In genomic region chr2:120244679-120245420, GRCm38 (mm10) we compare ENCODE assay signal across 8 mouse cellular contexts. TPM values are rescaled to one million over a fixed set of nuclear protein-coding genes. Genes with fewer than 3 reads are reported as not detected.
DNase-seq lines count a peak whose midpoint lies in the region; ATAC-seq lines count a peak whose summit lies in the region.

TSS of gene Pla2g4e (minus strand) at chr2:120245335.

- H3K4me3 ChIP-seq in brown adipose tissue, adult 24 weeks (ENCODE audit: insufficient read depth, low read depth, low read length), result peak within 1 kb of the TSS; percentile 38; the same call in 1 of the 2 replicates
- H3K4me3 ChIP-seq in forebrain, embryonic 11.5 days (ENCODE audit: low read depth, low read length), result peak within 1 kb of the TSS; percentile 35
- H3K4me3 ChIP-seq in limb, embryonic 13.5 days, result peak within 1 kb of the TSS; percentile 45

- no peak for ATAC-seq in forebrain, embryonic 11.5 days (replicated peaks; ENCODE audit: low FRiP score)
- peak; percentile 79 for ATAC-seq in limb, embryonic 13.5 days (ENCODE audit: low FRiP score, low read depth)
- no peak for ATAC-seq in erythroid progenitor cell, adult 5-6 weeks (replicated peaks; ENCODE audit: low FRiP score, poor library complexity, severe bottlenecking)

- H3K27me3 ChIP-seq in forebrain, embryonic 11.5 days (ENCODE audit: control insufficient read depth, insufficient read depth, low read length), result peaks cover 5% of the 10 kb centered on the region; the same call in 1 of the 2 replicates
- H3K27me3 ChIP-seq in limb, embryonic 13.5 days, result peaks cover 37% of the 10 kb centered on the region

- H3K9me3 ChIP-seq in forebrain, embryonic 11.5 days (ENCODE audit: control insufficient read depth, low read length), result no peaks in the 10 kb centered on the region
- H3K9me3 ChIP-seq in limb, embryonic 13.5 days, result no peaks in the 10 kb centered on the region

- intact Hi-C loops in heart, postnatal 36 days (cut with DNase I), result loop anchor here (5.0 kb wide), 1 partner anchor 68 kb away; no protein-coding TSS in a partner anchor

- H3K36me3 ChIP-seq in forebrain, embryonic 11.5 days (ENCODE audit: control insufficient read depth, insufficient read depth, low read length), result no peaks in the 10 kb centered on the region
- no peaks in the 10 kb centered on the region for H3K36me3 ChIP-seq in limb, embryonic 13.5 days

- 6% methylated on average over 27 of the region's 27 CpGs for WGBS in forebrain, embryonic 11.5 days
- WGBS in limb, embryonic 13.5 days, result 5% methylated on average over 27 of the region's 27 CpGs

- peak within 1 kb of the TSS; percentile 50 for H3K9ac ChIP-seq in forebrain, embryonic 11.5 days (ENCODE audit: low read length)
- H3K9ac ChIP-seq in limb, embryonic 13.5 days, result peak within 1 kb of the TSS; percentile 43; the same call in 1 of the 2 replicates

- H3K4me2 ChIP-seq in forebrain, embryonic 11.5 days (ENCODE audit: low read depth, low read length, severe bottlenecking), result peak within 1 kb of the TSS; percentile 66
- peak within 1 kb of the TSS; percentile 77 for H3K4me2 ChIP-seq in limb, embryonic 13.5 days (replicated peaks)

- H3K27ac ChIP-seq in brown adipose tissue, adult 24 weeks (replicated peaks; ENCODE audit: low read depth, low read length), result no peak within 1 kb of the TSS
- H3K27ac ChIP-seq in forebrain, embryonic 11.5 days (ENCODE audit: low read depth, low read length), result no peak within 1 kb of the TSS
- H3K27ac ChIP-seq in limb, embryonic 13.5 days, result no peak within 1 kb of the TSS

- no peaks in the 10 kb centered on the region for H3K4me1 ChIP-seq in brown adipose tissue, adult 24 weeks (ENCODE audit: control insufficient read depth, insufficient read depth, insufficient read length, low read length)
- no peaks in the 10 kb centered on the region; the same call in 1 of the 2 replicates for H3K4me1 ChIP-seq in forebrain, embryonic 11.5 days (replicated peaks; ENCODE audit: control insufficient read depth, insufficient read depth, low read length)
- H3K4me1 ChIP-seq in limb, embryonic 13.5 days, result peaks cover 5% of the 10 kb centered on the region

- peak; percentile 21 for DNase-seq in ZHBTc4 (ENCODE audit: low read depth, low spot score)
- DNase-seq in forebrain, embryonic 11.5 days (ENCODE audit: low spot score), result peak; percentile 67
- peak; percentile 18 to 21 for DNase-seq in heart, postnatal 36 days
- DNase-seq in retina, embryonic 14.5 days (ENCODE audit: low spot score), result peak; percentile 8
- no peak for DNase-seq in lung, adult 18-20 months

RNA-seq across cellular contexts. Expression of gene Pla2g4e, which starts in this region (rescaled TPM):
- not detected in 2 replicates for polyA plus RNA-seq in brown adipose tissue, adult 24 weeks (2012; ENCODE audit: insufficient read depth, insufficient read length, missing spikeins)
- polyA plus RNA-seq in forebrain, embryonic 11.5 days (2014; fragmentation: Nextera tagmentation; extraction: Ambion mirVana), result 0.09 TPM in 1 of 2 replicates, not detected in the other
- total RNA-seq in heart, postnatal 36 days (2021), result 1 to 10 TPM; 3.0 to 3.1 TPM
- 0.10 and 0.19 TPM in 2 replicates for polyA plus RNA-seq in limb, embryonic 13.5 days (2015; fragmentation: Nextera tagmentation; extraction: Ambion mirVana)
- total RNA-seq in erythroid progenitor cell, adult 5-6 weeks (2015; ENCODE audit: low replicate concordance), result not detected in 2 replicates
- not detected in 2 replicates for total RNA-seq in erythroid progenitor cell, adult 5-6 weeks (2017; ENCODE audit: low replicate concordance)

Comparison
In these comparisons a context has a peak if more than half of its experiments do, and no peak if none do; other contexts are left out.
1. Peak in DNase-seq, H3K4me3 ChIP-seq, H3K9ac ChIP-seq and H3K4me2 ChIP-seq in forebrain, embryonic 11.5 days; RNA of the gene not detected or under 1 TPM.
2. Peak in ATAC-seq, H3K4me3 ChIP-seq, H3K9ac ChIP-seq and H3K4me2 ChIP-seq in limb, embryonic 13.5 days; RNA of the gene not detected or under 1 TPM.
3. DNase-seq: peak in ZHBTc4 (single experiment), heart, postnatal 36 days (2 of 2) and retina, embryonic 14.5 days (single experiment); none in lung, adult 18-20 months (0 of 2).
4. Peak in every context shown above with its lines, with median percentiles within 50 percentile points of each other: H3K4me3 ChIP-seq.